Mouse (Mus musculus) ES-E14 (cell line): ENCODE measurements around the gene Rarb. TPM values are rescaled to one million over a fixed set of nuclear protein-coding genes. Genes with fewer than 3 reads are reported as not detected.

ENCODE experiments used
- DNase-seq: peaks from one replicate; pipeline ENCODE4 v3.0.0-alpha.2; 2013; ENCODE audit warnings: low read depth, low spot score
- H3K27ac ChIP-seq: 2 replicates; pipeline ENCODE4 v1.5.1; 2012; ENCODE audit warnings: low read depth, mild to moderate bottlenecking, low read length, moderate library complexity, mixed read lengths; ENCODE audit not compliant: poor library complexity, insufficient read depth, severe bottlenecking
- H3K36me3 ChIP-seq: 2 replicates; pipeline ENCODE4 v1.6.1; 2012; ENCODE audit warnings: mild to moderate bottlenecking, low read length, moderate library complexity, mixed read lengths; ENCODE audit not compliant: control insufficient read depth, poor library complexity, insufficient read depth, severe bottlenecking
- H3K4me1 ChIP-seq, 2 experiments: fragments of 150-350 bp in 1 of 2; sonication (generic) in 1 of 2; 2 replicates each; pipeline ENCODE4 v1.6.1; 2012; ENCODE audit warnings: low read length in 2 of 2, mild to moderate bottlenecking in 1 of 2, mixed read lengths in 1 of 2; ENCODE audit not compliant: control insufficient read depth in 2 of 2, insufficient read depth in 2 of 2, poor library complexity in 1 of 2
- H3K4me3 ChIP-seq, 2 experiments: fragments of 150-350 bp in 1 of 2; sonication (generic) in 1 of 2; 2 replicates each; pipeline ENCODE4 v1.5.1; 2012; ENCODE audit warnings: low read length in 2 of 2, low read depth in 1 of 2, mild to moderate bottlenecking in 1 of 2, mixed read lengths in 1 of 2; ENCODE audit not compliant: insufficient read depth in 1 of 2, poor library complexity in 1 of 2, severe bottlenecking in 1 of 2
- H3K9ac ChIP-seq: 2 replicates; pipeline ENCODE4 v1.6.1; 2012; ENCODE audit warnings: low read depth, mild to moderate bottlenecking, low read length, mixed read lengths; ENCODE audit not compliant: poor library complexity, insufficient read depth, severe bottlenecking
- H3K9me3 ChIP-seq: fragments of 150-350 bp; sonication (generic); 2 replicates; pipeline ENCODE4 v1.6.1; 2012; ENCODE audit warnings: low read depth, mild to moderate bottlenecking, low read length; ENCODE audit not compliant: control insufficient read depth, insufficient read depth
- CHD2 ChIP-seq: IDR thresholded peaks from 2 replicates; pipeline ENCODE4 v1.6.1; 2014; ENCODE audit warnings: mild to moderate bottlenecking, low read depth, low read length, inconsistent platforms
- HCFC1 ChIP-seq: IDR thresholded peaks from 2 replicates; pipeline ENCODE4 v1.6.1; 2012; ENCODE audit warnings: low read length, inconsistent platforms, borderline replicate concordance; ENCODE audit not compliant: insufficient read depth
- MAFK ChIP-seq: IDR thresholded peaks from 2 replicates; pipeline ENCODE4 v1.6.1; 2014; ENCODE audit warnings: mild to moderate bottlenecking, low read depth, low read length, inconsistent platforms; ENCODE audit not compliant: insufficient read depth
- ZC3H11A ChIP-seq: IDR thresholded peaks from 2 replicates; pipeline ENCODE4 v1.6.1; 2012; ENCODE audit warnings: low read depth, mild to moderate bottlenecking, inconsistent platforms, low read length, borderline replicate concordance
- ZNF384 ChIP-seq: IDR thresholded peaks from 2 replicates; pipeline ENCODE4 v1.6.1; 2012; ENCODE audit warnings: low read depth, low read length, inconsistent platforms
- in situ Hi-C, 2 experiments: fragments of 600-800 bp; cut with MboI; formaldehyde crosslinking; loops; one replicate each; pipeline ENCODE4 v1.15.1; 2025; ENCODE audit warnings: low sequenced_read_pairs in 2 of 2, inconsistent platforms in 1 of 2; ENCODE audit not compliant: unreplicated experiment in 2 of 2
- total RNA-seq: library from RNA; depleted of rRNA; stranded (reverse); fragments of 300-350 nt; gene quantifications from 2 replicates; pipeline ENCODE4 v1.2.3, GENCODE M21; 2012

The Rarb gene
- total RNA-seq, 1 experiment = 1.2 TPM

- H3K4me3 ChIP-seq = no peak overlapping the region
- no peak overlapping the region for H3K27ac ChIP-seq
- H3K36me3 ChIP-seq = no peaks in the 10 kb centered on the region
- no peak for DNase-seq
- no peak overlapping the region for H3K9ac ChIP-seq
- H3K9me3 ChIP-seq = no peaks in the 10 kb centered on the region
- TF ChIP-seq ZNF384 = no peak
- H3K4me1 ChIP-seq = no peaks in the 10 kb centered on the region
- in situ Hi-C loops = no loop called here
Observed at GRCm38 (mm10) chr14:16589139-16589538, 229.8 kb downstream of the Rarb start.

- TF ChIP-seq ZNF384 (no peak), HCFC1 (no peak), CHD2 (no peak), ZC3H11A (no peak), MAFK (no peak)
- Histone ChIP-seq H3K4me1 (no peaks in the 10 kb centered on the region), H3K9me3 (no peaks in the 10 kb centered on the region), H3K27ac (no peak overlapping the region), H3K36me3 (no peaks in the 10 kb centered on the region), H3K4me3 (no peak overlapping the region), H3K9ac (no peak overlapping the region)
- no peak for DNase-seq
- in situ Hi-C loops = no loop called here
Observed at GRCm38 (mm10) chr14:16578100-16578499, 240.9 kb downstream of the Rarb start.

- Histone ChIP-seq H3K36me3 (no peaks in the 10 kb centered on the region), H3K4me1 (no peaks in the 10 kb centered on the region), H3K9me3 (no peaks in the 10 kb centered on the region), H3K27ac (no peak overlapping the region), H3K9ac (no peak overlapping the region), H3K4me3 (no peak overlapping the region)
- no peak for DNase-seq
- in situ Hi-C loops = no loop called here
- no peak for TF ChIP-seq ZC3H11A
- no peak for TF ChIP-seq ZNF384
- no peak for TF ChIP-seq CHD2
- no peak for TF ChIP-seq HCFC1
- TF ChIP-seq MAFK = no peak
Observed at GRCm38 (mm10) chr14:16577049-16577448, 241.9 kb downstream of the Rarb start.

- no peaks in the 10 kb centered on the region for H3K36me3 ChIP-seq
- peak overlapping the region; percentile 59 for H3K9ac ChIP-seq
- H3K9me3 ChIP-seq = no peaks in the 10 kb centered on the region
- DNase-seq = peak; percentile 82
- TF ChIP-seq ZNF384 = no peak
- H3K4me1 ChIP-seq = no peaks in the 10 kb centered on the region
- in situ Hi-C loops = loop anchor here in 1 of 2 experiments (25.0 kb wide), 1 partner anchor 113 kb away; no protein-coding TSS in a partner anchor
- H3K4me3 ChIP-seq = peak overlapping the region; percentile 51 to 66
- H3K27ac ChIP-seq = no peak overlapping the region
Observed at GRCm38 (mm10) chr14:16574925-16575721, 243.8 kb downstream of the Rarb start.

GRCm38 (mm10) chr14:16573475-16574171 lies 245.3 kb downstream of the Rarb start:
- Histone ChIP-seq H3K4me3 (no peak overlapping the region), H3K4me1 (no peaks in the 10 kb centered on the region), H3K9ac (no peak overlapping the region), H3K9me3 (no peaks in the 10 kb centered on the region), H3K27ac (no peak overlapping the region), H3K36me3 (no peaks in the 10 kb centered on the region)
- in situ Hi-C loops = loop anchor here in 1 of 2 experiments (25.0 kb wide), 1 partner anchor 111 kb away; no protein-coding TSS in a partner anchor
- DNase-seq = no peak
- TF ChIP-seq ZNF384 (no peak), MAFK (no peak), ZC3H11A (no peak), CHD2 (no peak), HCFC1 (no peak)
